Mouse (Mus musculus): ENCODE measurements at regions not wholly inside any gene's neighbourhood (a gene's known extent, or its start where the extent isn't known, plus 50 kb on each side); places are given as distances from the start of the nearest gene placed in this dataset. TPM values are rescaled to one million over a fixed set of nuclear protein-coding genes. Genes with fewer than 3 reads are reported as not detected.

Small RNAs in the stretch of these regions (microRNA-seq; reads per million reads assigned to microRNA genes)
- gene Gm22368 (not detected), gene Gm44376 (not detected)

Data from heart, embryonic 10.5 days (tissue).